Mouse (Mus musculus) regulatory T cell (primary cell): ENCODE results near the gene Bglap2.

Experiments used
- in situ Hi-C: fragments of 300-600 bp; cut with MboI, MseI; formaldehyde crosslinking; loops from one replicate; pipeline ENCODE4 v1.15.1; 2025; ENCODE audit warnings: high pct_unique_total_duplicates

Gene Bglap2

DNA sequence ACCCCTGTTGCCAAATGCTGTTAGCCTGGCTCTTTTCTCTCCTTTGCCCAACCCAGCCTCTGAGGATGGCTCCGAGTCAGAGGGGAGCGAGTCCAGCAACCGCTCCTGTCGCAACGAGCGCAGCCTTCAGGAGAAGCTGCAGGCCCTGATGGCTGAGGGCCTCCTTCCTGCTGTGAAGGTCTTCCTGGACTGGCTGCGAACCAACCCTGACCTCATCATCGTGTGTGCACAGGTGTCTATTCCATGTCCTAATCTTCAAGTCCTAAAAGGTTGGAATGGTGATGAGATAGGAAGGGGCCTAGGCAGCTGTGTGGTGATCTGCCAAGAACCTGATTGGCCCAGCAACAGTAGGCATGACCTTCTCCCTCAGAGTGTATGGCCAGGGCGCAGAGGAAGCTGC is 25.6 kb downstream of the Bglap2 start:
- in situ Hi-C loops = loop anchor here (5.0 kb wide), 1 partner anchor 41 kb away; no protein-coding TSS in a partner anchor

DNA sequence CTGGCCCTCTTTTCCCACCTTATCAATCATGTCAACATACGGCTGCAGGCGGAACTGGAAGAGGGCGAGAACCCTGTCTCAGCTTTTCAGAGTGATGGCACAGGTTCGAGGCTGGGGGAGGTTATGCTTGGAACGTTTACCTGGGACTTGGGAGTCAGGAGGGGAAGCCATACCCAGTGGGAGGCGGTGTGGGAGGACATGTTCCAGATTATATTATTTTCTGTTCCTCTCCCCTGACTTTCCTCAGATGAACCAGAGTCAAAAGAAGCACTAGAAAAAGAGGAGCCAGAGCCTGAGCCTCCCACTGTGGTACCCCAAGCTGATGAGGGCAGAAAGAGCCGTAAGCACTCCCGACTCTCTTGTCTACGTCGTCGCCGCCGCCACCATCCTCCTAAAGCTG is 27.8 kb downstream of the Bglap2 start:
- in situ Hi-C loops = loop anchor here (5.0 kb wide), 1 partner anchor 38 kb away; no protein-coding TSS in a partner anchor

DNA sequence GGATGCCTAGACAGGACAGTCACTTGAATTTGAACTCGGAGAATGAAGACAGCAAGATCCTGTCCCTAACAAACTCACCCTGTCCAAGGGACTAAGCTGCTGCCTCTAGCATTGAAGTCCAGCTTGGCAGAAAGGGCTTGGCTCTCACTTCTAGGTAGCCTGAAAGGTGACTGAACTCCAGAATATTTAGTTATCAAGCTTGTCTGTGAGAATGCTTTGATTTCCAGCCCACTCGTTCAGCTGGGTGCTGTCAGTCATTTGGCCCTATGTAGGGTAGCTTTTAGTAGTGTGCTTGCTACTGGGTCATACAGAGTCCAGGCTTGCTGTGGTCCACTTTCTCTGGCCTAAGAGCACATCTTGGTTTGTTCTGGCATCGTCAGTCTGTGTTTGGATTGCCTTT is 39.5 kb downstream of the Bglap2 start:
- in situ Hi-C loops = no loop called here

DNA sequence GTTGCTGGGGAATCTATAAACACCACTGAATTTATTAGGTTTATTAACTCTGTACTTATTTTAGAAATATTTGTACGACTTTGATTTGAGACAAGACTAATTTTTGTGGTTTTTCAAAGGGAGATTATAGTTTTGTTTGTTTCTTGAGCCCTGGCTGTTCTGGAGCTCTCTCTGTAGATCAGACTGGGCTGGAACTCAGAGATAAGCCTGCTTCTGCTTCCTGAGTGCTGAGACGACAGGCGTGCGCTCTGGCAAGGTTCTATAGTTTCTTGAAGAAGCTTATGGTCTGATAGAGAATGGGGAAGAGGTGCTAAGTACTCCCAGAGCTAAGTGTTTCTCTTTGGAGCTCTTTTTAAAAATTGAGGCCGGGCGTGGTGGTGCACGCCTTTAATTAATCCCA is 40.2 kb downstream of the Bglap2 start:
- in situ Hi-C loops = no loop called here

DNA sequence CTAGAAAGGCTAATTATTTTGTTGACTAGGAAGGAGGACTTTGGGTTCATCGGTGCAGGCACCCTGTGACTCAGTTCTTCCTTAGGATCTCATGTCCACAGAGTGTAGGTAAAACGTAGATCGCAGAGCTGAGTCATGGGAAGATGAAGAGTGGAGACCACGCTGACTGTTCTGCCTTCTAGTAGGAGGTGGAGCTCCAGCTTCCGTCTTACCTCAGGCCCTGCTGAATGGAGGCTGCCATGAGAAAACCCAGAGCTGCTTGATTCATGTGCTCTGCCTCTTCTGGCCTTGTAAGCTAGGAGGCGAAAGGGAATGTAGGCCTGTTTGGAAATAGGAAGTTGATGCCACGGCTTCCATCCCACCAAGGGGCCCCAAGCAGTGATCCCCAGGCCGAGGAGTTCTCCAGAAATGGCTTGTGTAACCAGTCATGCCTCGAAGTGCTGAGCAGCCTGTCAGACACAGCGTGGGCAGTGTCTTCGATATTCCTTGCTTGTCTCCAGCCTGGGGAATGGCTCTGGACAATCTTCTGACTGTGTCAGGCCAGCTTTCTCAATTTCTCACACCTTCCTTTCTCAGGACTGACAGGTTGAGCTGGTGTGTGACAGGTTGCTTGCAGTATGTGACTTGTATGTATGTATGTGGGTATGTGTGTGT is 41.0 kb downstream of the Bglap2 start:
- in situ Hi-C loops = no loop called here

DNA sequence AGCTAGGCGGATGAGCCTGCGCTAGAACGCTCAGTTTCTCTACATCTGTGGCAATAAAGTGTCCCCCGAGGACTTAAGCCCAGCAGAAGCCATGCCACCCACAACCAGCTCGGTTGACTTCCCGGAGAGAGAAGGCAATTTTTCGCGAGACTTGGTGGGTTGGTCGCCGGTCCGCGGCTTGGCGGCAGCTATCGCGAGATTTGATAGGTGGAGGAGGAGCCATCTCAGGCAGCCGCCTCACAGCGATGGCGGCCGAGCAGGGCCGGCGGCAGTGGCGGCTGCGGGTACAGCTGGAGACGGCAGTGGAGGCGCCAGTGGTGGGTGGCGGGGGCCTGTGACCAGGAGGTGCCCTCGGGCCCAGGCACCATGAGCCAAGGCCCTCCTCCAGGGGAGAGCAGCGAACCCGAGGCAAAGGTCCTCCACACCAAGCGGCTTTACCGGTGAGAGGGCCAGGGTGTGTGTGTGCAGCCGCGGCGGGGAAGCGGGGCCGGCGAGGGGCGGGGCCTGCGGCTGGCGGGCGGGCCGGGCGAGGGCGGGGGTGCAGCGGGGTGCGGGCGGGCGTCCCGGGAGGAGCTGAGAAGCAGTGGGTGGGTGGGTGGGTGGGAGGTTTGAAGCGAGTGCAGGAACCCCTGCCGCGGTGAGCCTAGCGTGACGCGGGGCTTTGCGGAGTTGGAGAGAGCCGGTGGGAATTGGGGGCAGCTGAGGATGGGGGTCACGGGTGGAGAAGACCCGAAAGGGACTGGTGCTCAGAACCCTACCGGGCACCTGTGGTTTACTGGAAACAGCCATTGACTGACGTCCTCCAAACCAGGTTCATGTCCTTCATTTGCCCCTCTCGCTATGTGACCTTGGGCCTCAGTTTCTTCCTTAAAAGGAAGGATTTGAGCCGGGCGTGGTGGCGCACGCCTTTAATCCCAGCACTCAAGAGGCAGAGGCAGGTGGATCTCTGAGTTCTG is 42.2 kb downstream of the Bglap2 start, which contains the start of the genes Tmem79 and Smg5:
TSS of gene Tmem79 (minus strand) at position 91 of the 956 bp plus-strand sequence.
TSS of gene Smg5 (plus strand) at position 203 of the 956 bp plus-strand sequence.
- in situ Hi-C loops = no loop called here

DNA sequence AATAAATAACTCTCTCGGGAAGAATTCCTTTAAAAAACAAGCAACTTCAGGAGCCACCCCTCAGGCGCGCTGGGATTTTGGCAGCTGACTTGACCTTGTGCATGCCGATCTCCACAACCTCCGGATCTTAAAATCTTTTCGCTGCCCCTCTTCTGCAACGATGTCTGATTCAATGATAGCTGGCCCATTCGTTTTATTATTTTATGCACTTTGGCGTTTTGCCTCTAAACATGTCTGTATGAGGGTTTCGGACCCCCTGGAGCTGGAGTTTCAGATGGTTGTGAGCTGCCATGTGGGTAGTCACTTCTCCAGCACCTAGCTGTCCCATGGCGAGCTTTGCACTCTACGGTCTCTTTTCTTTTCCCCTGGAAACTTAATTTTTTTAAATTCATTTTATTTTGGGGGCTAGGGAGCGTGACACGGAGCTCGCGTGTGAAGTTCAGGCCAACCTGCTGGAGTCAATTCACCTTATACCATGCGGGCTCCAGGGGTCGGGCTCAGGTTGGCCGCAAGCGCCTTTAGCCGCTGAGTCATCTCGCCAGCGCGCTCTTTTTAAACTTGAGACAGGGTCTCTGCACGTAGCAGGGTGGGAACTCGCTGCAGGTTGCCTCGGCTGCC is 43.0 kb downstream of the Bglap2 start:
- in situ Hi-C loops = no loop called here

DNA sequence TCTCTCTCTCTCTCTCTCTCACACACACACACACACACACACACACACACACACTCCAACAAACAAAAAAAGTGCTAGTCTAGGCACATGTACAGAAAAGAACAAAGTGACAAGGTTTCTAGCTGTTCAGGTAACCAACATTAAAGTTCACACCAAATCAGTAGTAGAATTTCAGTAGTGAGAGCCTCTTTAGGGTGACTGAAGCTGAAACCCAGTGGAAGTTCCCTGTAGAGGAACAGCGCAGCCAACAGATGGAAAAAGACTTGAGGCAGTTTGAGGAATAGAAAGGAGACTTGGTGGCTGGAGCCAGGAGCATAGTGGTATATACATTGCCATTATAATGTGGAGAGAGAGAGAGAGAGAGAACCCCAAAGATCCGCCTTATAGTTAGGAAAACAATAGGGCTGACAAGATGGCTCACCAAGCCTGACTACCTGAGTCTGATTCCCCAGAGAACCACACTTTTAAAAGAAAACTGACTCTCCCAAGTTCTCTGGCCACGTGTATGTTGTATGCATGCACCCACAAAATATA is 43.5 kb downstream of the Bglap2 start:
- in situ Hi-C loops = no loop called here

DNA sequence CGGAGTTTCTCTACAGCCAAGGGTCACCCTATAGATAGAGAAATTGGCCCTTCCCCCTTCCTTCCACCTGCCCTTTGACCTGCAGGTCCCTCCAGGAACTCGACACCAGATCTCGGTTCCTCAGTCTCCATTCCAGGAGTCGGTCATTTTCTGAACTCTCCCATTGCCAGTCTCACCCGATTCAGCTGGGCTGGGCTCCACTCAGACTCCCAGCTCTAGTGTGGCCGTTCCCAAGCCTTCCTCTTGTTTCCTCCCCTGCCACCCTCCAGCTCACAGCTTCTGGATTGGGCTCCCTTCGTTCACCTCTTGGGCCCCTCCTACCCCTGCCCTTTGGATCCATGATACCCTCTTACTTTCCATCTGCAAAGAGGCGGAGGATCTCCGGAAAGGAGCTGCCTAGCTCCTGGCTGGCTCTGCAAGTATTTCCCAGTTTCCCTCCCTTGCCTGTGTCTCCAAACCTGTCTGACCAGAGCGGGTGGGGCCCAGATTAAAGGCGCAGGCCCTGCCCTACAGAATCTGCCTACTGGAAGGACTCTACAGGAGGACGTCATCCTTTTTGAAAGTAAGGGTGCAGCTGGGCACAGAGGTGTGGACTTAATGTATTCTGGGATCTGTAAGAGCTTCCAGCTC is 44.4 kb downstream of the Bglap2 start:
- in situ Hi-C loops = no loop called here

DNA sequence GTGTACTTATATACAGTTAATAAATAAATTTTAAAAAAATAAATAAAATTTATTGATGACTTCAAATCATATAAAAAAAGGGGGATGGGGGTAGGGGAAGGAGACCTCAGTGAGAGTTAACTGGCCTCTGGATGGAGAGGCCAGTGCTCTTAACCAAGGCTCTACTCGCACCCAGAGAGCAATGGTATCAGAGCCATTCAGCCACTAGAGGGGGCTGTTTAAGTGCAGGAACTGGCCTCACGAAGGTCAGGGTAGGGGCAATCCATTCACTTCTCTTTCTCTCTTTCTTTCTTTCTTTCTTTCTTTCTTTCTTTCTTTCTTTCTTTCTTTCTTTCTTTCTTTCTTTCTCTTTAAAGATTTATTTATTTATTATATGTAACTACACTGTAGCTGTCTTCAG is 47.2 kb downstream of the Bglap2 start:
- in situ Hi-C loops = no loop called here

DNA sequence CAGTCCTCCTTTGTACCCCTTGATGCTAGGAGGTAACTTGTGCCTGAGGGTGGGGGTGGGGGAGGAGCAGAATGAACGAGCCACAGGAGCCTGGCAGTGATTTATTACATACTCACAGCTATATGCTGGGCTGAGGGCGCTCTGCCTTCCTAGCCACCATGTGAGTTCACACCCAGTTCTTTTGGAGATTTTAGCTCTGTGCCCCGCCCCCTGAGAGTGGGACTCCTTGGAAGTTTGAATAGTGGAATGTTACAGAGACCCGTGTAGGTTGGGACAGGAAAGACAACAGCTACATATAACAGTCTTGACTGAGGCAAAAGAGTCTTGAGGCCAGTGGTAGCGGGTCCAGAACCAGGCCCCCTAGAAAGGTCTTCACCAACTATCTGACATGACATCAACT is 49.5 kb downstream of the Bglap2 start:
- in situ Hi-C loops = no loop called here
